Mouse (Mus musculus): ENCODE measurements at regions not wholly inside any gene's neighbourhood (a gene's known extent, or its start where the extent isn't known, plus 50 kb on each side); places are given as distances from the start of the nearest gene placed in this dataset.
A peak's percentile ranks its signal among the peaks of the same experiment; 100 is the strongest.

GRCm38 (mm10) chr3:148487949-148488348 lies 502.4 kb downstream of the Adgrl2 start:
- 68% methylated on average over 5 of the region's 5 CpGs for WGBS
- no peaks in the 10 kb centered on the region for H3K9me3 ChIP-seq (ENCODE audit: control insufficient read depth, low read length)
- H3K27ac ChIP-seq (replicated peaks; ENCODE audit: low read depth, low read length), result no peak overlapping the region
- H3K4me2 ChIP-seq (replicated peaks; ENCODE audit: low read depth, low read length, severe bottlenecking), result no peak overlapping the region
- no peak for DNase-seq (ENCODE audit: low spot score)
- no peak for ATAC-seq (ENCODE audit: low FRiP score, low read depth)
- H3K27me3 ChIP-seq (ENCODE audit: control insufficient read depth, insufficient read depth, low read length), result no peaks in the 10 kb centered on the region
- TF ChIP-seq POLR2A (IDR thresholded peaks at IDR 0.05; ENCODE audit: borderline replicate concordance, extremely low read depth, insufficient read depth, insufficient read length), result no peak
- H3K4me1 ChIP-seq (ENCODE audit: control insufficient read depth, insufficient read depth, low read length), result 0 out of 2 replicates have a peak, but pooled peaks cover 2% of the 10 kb centered on the region
- H3K36me3 ChIP-seq (ENCODE audit: control insufficient read depth, insufficient read depth, low read length), result no peaks in the 10 kb centered on the region
- no peak overlapping the region for H3K4me3 ChIP-seq (replicated peaks; ENCODE audit: low read length)
- H3K9ac ChIP-seq (ENCODE audit: low read depth, low read length, severe bottlenecking), result no peak overlapping the region

GRCm38 (mm10) chr3:148475862-148476261 lies 514.5 kb downstream of the Adgrl2 start:
- Histone ChIP-seq H3K4me3 (replicated peaks; ENCODE audit: low read length) (no peak overlapping the region), H3K27ac (replicated peaks; ENCODE audit: low read depth, low read length) (no peak overlapping the region), H3K4me1 (ENCODE audit: control insufficient read depth, insufficient read depth, low read length) (no peaks in the 10 kb centered on the region), H3K4me2 (replicated peaks; ENCODE audit: low read depth, low read length, severe bottlenecking) (no peak overlapping the region), H3K36me3 (ENCODE audit: control insufficient read depth, insufficient read depth, low read length) (no peaks in the 10 kb centered on the region), H3K27me3 (ENCODE audit: control insufficient read depth, insufficient read depth, low read length) (no peaks in the 10 kb centered on the region), H3K9me3 (ENCODE audit: control insufficient read depth, low read length) (no peaks in the 10 kb centered on the region), H3K9ac (ENCODE audit: low read depth, low read length, severe bottlenecking) (no peak overlapping the region)
- no peak for ATAC-seq (ENCODE audit: low FRiP score, low read depth)
- no peak for DNase-seq (ENCODE audit: low spot score)
- WGBS, result 87% methylated on average over 8 of the region's 8 CpGs
- TF ChIP-seq POLR2A (IDR thresholded peaks at IDR 0.05; ENCODE audit: borderline replicate concordance, extremely low read depth, insufficient read depth, insufficient read length), result no peak

GRCm38 (mm10) chr3:148472943-148473444 lies 517.4 kb downstream of the Adgrl2 start:
- Histone ChIP-seq H3K9ac (ENCODE audit: low read depth, low read length, severe bottlenecking) (no peak overlapping the region), H3K27me3 (ENCODE audit: control insufficient read depth, insufficient read depth, low read length) (no peaks in the 10 kb centered on the region), H3K36me3 (ENCODE audit: control insufficient read depth, insufficient read depth, low read length) (no peaks in the 10 kb centered on the region), H3K27ac (replicated peaks; ENCODE audit: low read depth, low read length) (no peak overlapping the region), H3K4me1 (ENCODE audit: control insufficient read depth, insufficient read depth, low read length) (no peaks in the 10 kb centered on the region), H3K9me3 (ENCODE audit: control insufficient read depth, low read length) (no peaks in the 10 kb centered on the region), H3K4me2 (replicated peaks; ENCODE audit: low read depth, low read length, severe bottlenecking) (no peak overlapping the region), H3K4me3 (replicated peaks; ENCODE audit: low read length) (no peak overlapping the region)
- no peak for ATAC-seq (ENCODE audit: low FRiP score, low read depth)
- DNase-seq (ENCODE audit: low spot score), result peak; percentile 13
- no peak for TF ChIP-seq POLR2A (IDR thresholded peaks at IDR 0.05; ENCODE audit: borderline replicate concordance, extremely low read depth, insufficient read depth, insufficient read length)
- WGBS, result 53% methylated on average over 6 of the region's 6 CpGs

- TF ChIP-seq POLR2A (IDR thresholded peaks at IDR 0.05; ENCODE audit: borderline replicate concordance, extremely low read depth, insufficient read depth, insufficient read length), result no peak
- ATAC-seq (ENCODE audit: low FRiP score, low read depth), result no peak
Observed at GRCm38 (mm10) chr3:148465456-148465855, 524.9 kb downstream of the Adgrl2 start.

GRCm38 (mm10) chr3:148462791-148463190 lies 527.6 kb downstream of the Adgrl2 start:
- no peak overlapping the region for H3K4me2 ChIP-seq (replicated peaks; ENCODE audit: low read depth, low read length, severe bottlenecking)
- no peak overlapping the region for H3K27ac ChIP-seq (replicated peaks; ENCODE audit: low read depth, low read length)
- H3K4me1 ChIP-seq (ENCODE audit: control insufficient read depth, insufficient read depth, low read length), result no peaks in the 10 kb centered on the region
- DNase-seq (ENCODE audit: low spot score), result no peak
- ATAC-seq (ENCODE audit: low FRiP score, low read depth), result no peak
- H3K9ac ChIP-seq (ENCODE audit: low read depth, low read length, severe bottlenecking), result no peak overlapping the region
- H3K9me3 ChIP-seq (ENCODE audit: control insufficient read depth, low read length), result no peaks in the 10 kb centered on the region
- no peak overlapping the region for H3K4me3 ChIP-seq (replicated peaks; ENCODE audit: low read length)
- WGBS, result 84% methylated on average over 10 of the region's 10 CpGs
- no peaks in the 10 kb centered on the region for H3K36me3 ChIP-seq (ENCODE audit: control insufficient read depth, insufficient read depth, low read length)
- H3K27me3 ChIP-seq (ENCODE audit: control insufficient read depth, insufficient read depth, low read length), result no peaks in the 10 kb centered on the region
- no peak for TF ChIP-seq POLR2A (IDR thresholded peaks at IDR 0.05; ENCODE audit: borderline replicate concordance, extremely low read depth, insufficient read depth, insufficient read length)

More at GRCm38 (mm10) chr3:148465456-148465855, 524.9 kb downstream of the Adgrl2 start:
- Histone ChIP-seq H3K9me3 (ENCODE audit: control insufficient read depth, low read length) (no peaks in the 10 kb centered on the region), H3K27ac (replicated peaks; ENCODE audit: low read depth, low read length) (no peak overlapping the region), H3K4me2 (replicated peaks; ENCODE audit: low read depth, low read length, severe bottlenecking) (no peak overlapping the region), H3K4me3 (replicated peaks; ENCODE audit: low read length) (no peak overlapping the region), H3K4me1 (ENCODE audit: control insufficient read depth, insufficient read depth, low read length) (no peaks in the 10 kb centered on the region), H3K36me3 (ENCODE audit: control insufficient read depth, insufficient read depth, low read length) (no peaks in the 10 kb centered on the region), H3K27me3 (ENCODE audit: control insufficient read depth, insufficient read depth, low read length) (no peaks in the 10 kb centered on the region), H3K9ac (ENCODE audit: low read depth, low read length, severe bottlenecking) (no peak overlapping the region)
- 87% methylated on average over 3 of the region's 3 CpGs for WGBS
- no peak for DNase-seq (ENCODE audit: low spot score)

- Histone ChIP-seq H3K27me3 (ENCODE audit: control insufficient read depth, insufficient read depth, low read length) (no peaks in the 10 kb centered on the region), H3K9ac (ENCODE audit: low read depth, low read length, severe bottlenecking) (no peak overlapping the region), H3K4me1 (ENCODE audit: control insufficient read depth, insufficient read depth, low read length) (no peaks in the 10 kb centered on the region), H3K4me3 (replicated peaks; ENCODE audit: low read length) (no peak overlapping the region), H3K4me2 (replicated peaks; ENCODE audit: low read depth, low read length, severe bottlenecking) (no peak overlapping the region), H3K27ac (replicated peaks; ENCODE audit: low read depth, low read length) (no peak overlapping the region), H3K36me3 (ENCODE audit: control insufficient read depth, insufficient read depth, low read length) (no peaks in the 10 kb centered on the region), H3K9me3 (ENCODE audit: control insufficient read depth, low read length) (no peaks in the 10 kb centered on the region)
- TF ChIP-seq POLR2A (IDR thresholded peaks at IDR 0.05; ENCODE audit: borderline replicate concordance, extremely low read depth, insufficient read depth, insufficient read length), result no peak
- 70% methylated on average over 3 of the region's 3 CpGs for WGBS
- DNase-seq (ENCODE audit: low spot score) (no peak), ATAC-seq (ENCODE audit: low FRiP score, low read depth) (no peak)
Observed at GRCm38 (mm10) chr3:148448888-148449287, 541.5 kb downstream of the Adgrl2 start.
